Mouse (Mus musculus) c-Kit-positive CD71-positive TER-119-negative erythroid progenitor cells, embryonic 14.5 days (primary cell): Measurements from ENCODE around the gene Adamtsl1.

Experiments used
- DNase-seq: peaks from one replicate; pipeline ENCODE4 v3.0.0-alpha.2; 2013; ENCODE audit warnings: low read depth

Adamtsl1 gene

DNA sequence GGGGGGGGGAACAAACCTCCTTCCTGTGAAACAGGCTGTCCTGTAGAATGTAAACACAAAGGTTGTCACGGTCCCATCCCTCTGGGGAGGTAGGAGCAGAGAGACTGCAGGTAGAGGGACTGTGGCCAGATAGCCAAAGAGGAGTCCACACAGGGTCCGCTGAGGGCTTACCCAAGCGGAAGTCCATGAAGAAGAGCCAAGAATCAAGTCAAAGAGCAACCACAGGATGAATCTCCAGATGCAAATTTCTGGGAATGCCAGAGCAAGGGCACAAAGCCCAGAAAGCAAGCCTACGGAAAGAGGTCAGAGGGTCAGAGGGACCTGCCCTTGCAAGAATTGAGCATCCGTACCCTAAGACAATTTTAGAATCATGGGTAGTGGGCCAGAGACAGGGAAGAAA, 677.2 kb downstream of the Adamtsl1 start:
- DNase-seq, result no peak

DNA sequence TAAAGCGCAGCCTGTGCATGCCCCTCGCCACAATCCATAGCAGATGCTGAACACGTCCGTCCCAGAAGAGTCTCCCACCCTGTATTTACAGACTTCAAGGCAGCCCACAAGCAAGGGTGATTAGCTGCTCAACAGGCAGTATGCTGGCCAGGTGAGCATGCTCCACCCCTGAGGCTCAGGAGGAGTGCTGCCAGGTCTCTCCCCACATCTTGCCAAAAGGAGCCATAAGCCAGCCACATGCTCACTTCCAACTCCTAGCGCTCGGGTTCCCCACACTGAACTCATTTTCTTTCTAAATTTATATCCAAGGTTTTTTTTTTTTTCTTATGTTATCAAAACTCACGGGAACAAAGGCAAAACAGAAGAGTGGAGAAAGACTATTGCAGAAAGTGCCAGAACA, 687.8 kb downstream of the Adamtsl1 start:
- no peak for DNase-seq

DNA sequence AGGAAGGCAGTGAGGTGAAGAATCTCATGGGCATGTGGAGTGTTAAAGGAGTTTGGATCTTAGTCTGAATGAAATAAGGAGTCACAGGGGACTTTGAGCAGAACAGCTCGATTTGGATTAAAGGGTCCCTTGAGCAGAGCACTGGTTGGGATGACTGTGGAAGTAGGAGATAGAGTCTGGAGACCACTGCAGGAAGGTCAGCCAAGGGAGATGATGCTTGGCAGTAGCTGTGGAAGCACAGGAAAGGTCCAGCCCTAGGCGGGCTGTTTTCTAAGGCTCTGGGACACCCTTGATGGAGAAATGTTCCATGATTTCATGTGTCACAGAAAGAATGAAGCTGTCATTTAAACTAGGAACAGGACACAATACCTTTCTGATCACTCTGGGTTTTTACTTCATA, 689.3 kb downstream of the Adamtsl1 start:
- DNase-seq, result no peak

DNA sequence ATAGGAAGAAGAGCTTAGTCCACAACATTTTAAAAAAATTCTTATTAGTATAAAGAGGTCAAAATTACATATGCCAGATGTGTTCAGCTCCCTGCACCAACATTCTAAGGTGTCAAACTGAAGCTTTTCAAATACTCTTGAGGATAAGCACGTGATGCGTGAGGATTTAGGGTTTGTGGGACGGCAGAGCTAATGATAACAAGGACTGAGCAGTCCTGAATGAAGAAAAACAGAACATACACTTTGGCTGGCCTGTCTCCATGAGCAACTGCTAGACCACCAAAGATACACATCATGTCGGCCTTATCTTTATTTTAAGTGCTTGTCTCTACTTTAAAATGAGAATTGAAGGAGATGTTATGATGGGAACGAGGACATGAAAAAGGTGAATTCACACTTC, 710.9 kb downstream of the Adamtsl1 start:
- no peak for DNase-seq

DNA sequence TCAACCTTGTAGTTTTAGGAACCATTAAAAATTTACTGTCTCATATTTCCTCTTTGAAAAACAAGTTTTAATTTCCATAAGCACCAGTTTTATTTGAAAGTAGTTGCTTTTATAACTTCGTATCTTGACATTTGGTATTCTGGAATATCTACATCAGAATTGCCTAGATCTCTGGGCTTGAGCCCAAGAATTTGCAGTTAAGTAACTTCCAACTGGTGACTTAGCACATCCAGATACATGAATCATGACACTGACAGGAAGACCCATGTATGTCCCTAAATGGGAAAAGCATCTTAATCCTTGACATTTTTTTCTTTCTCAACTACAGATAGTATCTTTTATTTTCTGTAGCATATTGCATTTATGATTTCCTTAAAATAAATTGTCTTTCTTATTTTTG, 713.1 kb downstream of the Adamtsl1 start:
- no peak for DNase-seq

DNA sequence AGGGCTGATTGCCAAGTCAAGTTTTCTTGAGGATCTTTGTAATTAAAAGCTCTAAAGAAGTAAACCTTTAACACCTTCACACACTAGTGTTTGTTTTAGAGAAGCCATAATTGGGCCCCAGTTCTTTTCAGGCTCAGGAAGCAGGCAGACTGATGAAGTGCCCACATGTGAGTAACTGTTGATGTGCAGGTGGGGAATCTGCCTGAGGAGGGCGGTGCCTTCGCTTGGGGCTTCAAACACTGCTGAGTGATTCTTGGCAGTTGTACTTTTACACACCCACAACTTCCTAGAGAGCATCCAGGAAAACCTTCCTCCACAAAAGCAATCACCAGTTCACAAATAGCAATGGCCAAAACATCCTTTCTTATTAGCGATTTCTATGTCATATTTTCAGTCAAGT, 719.2 kb downstream of the Adamtsl1 start:
- DNase-seq, result no peak

DNA sequence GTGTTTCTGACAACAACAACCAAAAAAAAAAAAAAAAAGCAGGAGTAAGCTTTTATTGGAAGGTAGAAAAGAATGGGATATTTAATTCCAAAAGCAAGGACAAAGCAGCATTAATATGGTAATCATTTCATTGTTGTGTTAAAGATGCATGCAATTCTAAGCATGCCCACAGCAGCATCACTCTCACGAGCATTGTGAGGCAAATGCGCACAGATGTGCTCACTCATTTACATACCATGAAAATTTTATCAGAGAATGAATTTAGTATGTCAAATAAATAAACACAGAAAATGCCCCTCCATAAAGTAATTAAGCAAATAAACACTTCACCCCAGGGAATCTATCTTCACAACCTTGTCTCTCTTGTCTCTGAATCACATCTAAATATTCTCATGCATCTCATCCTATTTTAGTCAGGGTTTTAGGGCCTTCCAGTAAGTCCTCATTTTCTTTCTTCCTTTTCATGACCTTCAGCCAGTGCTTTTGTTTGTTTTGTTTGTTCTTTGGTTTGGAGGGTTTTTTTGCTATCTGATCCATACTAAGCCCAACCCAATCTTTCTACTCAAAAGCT, 728.0 kb downstream of the Adamtsl1 start:
- DNase-seq, result no peak

DNA sequence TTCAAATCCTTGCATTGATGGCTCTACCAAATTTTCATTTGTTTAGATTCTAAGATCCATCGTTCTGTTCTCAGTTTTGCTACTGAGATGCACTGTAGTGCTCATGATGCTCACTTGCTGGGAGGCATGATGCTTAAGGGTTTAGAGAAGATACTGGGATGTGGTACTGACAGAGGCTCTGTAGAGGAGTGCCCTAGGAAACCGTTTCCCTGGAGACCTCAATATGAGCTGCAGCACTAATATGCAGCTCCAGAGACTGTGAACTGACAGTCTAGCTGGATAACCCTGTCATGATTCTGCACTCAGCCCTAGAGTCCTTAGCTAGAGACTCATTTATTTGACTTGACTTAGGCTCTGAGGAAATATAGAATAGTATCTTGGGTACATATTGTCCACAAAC, 756.1 kb downstream of the Adamtsl1 start:
- DNase-seq, result no peak

DNA sequence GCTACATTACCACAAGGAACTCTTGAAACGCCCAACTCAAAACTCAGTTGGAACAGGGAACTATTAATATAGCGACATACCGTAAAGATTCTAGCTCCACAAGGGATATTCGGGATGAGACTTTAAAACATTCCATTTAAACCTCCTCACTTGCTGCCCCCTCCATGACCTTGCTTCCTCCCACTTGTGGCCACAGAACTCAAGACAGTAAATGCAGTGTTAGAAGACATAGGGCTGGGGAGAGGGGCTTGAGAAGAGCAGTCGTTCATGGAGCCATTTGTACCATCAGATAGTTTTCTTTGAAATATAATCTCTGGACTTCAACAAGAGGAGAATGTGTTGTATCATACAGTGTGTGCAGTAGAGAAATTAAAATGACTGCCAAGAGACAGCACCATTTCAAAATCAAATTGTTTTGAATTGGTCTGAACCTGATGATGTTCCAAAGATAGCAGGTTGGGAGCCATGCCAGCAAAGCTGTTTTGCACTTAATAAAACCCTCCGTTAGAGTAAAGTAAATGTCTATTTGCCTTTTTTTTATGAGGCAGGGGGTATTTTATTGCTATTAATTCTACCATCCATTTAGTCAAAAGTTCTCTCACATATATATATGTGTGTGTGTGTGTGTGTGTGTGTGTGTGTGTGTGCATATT, 759.9 kb downstream of the Adamtsl1 start:
- DNase-seq, result no peak

DNA sequence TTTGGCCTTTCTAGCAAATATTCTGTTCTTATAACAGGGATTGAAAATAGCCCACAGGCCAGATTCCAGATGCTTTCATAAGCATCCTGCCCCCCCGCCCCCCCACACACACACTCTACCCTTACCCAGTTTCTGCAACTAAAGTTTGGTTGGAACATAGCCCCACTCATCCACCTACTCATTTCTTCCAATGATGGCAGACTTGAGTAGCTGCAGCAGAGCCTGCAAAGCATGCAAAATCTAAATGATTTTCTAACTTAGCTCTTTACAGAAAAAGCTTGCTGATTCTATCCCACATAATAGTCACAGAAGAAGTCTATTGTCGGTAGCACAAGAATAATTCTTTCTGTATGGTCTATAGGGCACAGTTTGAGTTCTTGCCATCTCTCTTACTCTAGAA, 760.7 kb downstream of the Adamtsl1 start:
- DNase-seq, result no peak

DNA sequence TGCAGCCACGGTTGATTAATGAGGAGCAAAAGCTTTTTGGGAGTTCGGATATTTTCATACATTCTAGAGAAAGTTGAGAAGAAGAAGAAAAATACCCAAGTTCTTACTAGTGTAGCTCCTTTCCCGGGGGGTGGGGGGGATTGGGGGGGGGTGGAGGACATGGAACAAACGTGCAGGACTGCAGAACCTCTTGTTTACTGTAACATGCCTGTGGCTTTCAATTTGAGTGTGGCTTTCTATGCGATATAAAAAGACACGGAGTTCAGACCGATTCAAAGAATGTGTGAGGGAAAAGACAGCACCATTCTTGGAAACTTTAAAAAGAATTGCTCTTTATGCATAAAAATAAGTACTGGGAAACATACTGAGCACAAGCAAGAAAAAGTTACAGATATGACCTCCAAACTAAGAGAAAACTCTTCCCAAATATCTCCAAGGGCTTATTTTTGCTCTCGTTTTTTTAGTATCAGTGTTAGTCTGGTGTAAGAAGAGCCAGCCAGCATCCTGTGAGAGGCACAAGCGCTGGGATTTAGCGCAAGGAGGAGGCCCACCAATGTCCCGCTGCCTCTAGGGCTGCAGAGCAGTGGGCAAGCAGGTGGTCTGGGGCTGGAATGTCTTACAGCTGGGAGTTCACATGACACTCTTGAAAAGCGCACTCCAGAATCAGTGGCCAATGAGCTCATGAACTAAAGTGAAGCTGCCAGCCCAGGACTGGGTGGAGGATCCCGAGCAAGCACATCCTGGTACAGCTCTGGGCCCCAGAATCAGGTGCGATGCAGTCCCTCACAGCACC, 762.2 kb downstream of the Adamtsl1 start:
- no peak for DNase-seq

DNA sequence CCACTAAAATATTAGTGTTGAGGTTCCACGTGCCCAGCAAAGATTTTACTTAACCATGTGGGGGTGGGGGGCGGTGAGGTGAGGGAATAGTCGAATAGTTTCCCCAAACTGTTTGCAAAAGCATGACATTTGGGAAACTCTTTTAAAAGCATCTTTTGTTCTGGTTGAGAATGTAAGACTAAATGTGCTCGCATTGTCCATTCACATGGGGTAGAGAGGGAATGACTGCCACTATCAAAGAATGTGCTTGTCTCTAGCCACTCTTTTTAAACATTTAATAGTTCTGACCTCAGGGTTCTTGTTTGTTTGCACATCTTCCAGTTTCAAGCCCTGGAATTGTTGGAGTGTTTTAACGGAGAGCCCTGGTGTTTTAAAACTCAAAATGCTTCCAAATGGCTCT, 764.6 kb downstream of the Adamtsl1 start:
- DNase-seq, result no peak

DNA sequence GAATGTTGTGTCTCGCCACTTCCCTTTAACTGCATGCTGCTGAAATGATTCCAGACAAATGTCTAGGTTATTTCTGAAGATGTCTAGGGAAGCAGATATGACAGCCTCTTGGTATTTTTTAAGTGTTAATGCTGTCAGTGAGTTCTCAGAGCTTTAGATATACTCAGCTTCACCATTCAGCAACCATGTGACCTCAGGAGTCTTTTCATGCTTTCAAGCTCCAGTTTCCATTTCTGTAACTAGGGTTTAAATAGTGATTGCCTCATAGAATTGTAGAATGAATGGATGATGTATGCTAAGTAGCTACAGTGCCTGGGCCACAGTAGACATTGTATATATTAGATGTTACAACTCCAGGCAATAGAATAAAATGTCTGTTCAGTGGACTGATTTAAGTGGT, 772.6 kb downstream of the Adamtsl1 start:
- no peak for DNase-seq

DNA sequence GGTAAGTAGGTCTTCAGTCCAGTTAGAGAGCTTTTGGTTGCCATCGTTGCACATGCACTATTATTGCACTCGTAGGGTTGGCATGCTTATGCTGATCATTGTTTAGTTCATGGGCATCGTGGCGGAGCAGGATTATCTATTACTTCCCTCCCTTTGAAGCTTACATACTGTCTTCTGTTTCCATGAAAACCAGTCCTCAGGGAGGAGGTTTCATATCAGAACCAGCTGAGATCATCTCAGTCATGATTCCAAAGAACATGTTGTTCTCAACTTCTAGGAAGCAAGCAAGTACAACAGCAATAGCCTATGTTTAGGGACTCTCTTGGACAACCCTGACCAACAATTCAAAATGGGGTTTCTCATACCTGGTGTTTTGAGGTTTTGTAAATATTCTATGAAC, 774.3 kb downstream of the Adamtsl1 start:
- DNase-seq, result no peak

DNA sequence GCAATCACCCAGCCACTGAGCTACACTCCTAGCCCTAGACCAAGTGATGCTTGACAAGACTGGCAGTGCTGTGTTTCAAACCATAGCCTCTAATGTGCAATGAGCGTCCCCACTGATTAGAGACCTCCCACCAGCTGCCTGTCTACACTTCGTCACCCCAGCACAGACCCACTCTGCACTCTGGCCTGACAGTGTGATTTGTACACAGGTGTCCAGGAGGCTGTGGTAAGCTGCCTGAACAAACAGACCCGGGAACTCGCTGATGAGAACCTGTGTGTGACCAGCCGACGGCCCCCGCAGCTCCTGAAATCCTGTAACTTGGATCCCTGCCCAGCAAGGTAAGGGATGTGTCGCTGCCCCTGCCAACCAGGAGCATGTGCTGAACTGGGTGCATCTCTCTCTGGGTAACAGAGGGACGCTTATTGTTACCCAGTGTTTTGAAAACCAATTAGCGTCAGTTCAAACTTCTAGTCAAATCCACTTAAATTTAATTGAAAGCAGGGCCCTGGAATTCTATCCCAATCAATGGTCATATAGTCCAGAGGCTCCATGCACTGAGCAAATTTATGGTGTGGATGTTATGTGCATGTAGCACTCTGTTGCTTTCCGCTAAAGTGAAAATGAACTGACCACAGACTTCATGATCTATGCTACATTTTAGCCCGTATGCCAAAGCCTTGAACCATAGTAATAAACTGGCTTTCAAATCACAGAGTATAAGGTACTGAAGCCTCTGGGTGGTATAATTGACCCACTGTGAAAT, 775.7 kb downstream of the Adamtsl1 start:
- DNase-seq, result no peak

DNA sequence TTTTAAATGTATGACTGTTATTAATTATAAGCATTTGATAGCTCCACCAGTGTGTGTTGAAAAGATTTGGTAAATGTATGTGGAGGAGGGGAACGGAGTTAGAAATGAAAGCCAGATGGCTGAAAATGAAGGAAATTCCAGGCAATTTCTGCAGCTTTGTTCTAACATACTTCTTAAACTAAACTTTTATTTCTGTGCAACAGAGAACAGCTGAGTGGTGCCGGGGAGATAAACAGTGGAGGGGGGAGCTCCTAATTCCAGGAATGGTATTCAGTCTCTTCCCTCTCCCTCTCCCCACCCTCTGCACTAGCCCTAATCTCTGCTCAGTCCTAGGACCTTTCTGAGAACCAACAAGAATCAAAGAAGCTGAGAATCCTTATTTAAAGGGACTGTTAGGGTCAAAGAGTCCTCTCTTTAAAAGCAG, 780.9 kb downstream of the Adamtsl1 start:
- no peak for DNase-seq

DNA sequence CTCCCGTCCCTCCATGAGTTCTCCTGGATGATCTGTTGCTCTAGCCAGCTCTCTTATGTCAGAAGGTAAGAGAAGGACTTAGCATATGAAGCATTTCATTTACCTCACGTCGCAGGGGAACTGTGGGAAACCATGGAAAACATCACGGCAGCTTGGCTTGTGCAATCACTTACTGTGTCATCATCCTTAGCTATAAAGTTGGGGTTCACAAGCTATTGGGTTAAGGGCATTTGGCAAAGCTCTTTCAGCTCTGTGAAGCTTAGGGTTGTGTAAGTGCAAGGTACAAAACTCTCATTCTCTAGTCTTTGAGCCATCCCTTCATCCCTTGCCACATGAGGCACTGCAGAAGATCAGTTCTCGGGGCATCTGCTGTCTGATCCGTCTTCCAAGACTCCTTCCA, 787.5 kb downstream of the Adamtsl1 start:
- no peak for DNase-seq

DNA sequence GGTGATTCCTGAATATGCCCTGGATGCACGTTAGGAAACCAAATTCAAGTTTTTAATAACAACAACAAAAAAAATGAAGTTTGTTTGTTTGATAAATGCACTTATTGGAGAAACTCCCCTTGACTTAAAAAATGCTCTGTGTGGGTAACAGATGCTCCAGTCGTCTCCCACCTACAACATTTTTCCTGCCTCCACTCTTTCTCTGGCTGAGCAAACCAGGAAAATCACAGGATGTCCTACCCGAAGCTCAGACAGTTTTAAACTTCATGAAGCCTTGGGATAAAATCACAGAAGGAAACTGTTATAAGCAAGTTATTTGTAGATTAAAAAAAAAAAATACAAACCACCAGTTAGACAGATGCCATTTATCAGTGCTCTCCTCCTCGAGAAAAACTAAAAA, 788.1 kb downstream of the Adamtsl1 start:
- no peak for DNase-seq

DNA sequence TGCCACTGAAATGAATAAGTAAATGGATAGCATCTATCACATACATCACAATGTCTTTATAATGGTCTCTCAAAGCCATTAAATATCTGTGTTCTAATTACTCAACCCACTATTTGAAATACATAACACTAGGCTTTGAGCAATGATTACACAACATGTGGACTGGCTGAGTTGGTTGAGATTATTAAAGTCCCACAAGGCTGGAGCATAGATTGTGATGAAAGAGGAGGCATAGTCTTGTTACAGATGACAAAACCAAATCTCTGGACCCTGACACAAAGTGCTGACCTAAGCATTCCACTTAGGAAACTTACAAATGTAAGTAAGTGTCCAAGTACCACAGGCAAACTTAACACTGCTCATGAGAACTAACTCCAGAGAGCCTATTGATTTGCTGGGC, 792.8 kb downstream of the Adamtsl1 start:
- no peak for DNase-seq

DNA sequence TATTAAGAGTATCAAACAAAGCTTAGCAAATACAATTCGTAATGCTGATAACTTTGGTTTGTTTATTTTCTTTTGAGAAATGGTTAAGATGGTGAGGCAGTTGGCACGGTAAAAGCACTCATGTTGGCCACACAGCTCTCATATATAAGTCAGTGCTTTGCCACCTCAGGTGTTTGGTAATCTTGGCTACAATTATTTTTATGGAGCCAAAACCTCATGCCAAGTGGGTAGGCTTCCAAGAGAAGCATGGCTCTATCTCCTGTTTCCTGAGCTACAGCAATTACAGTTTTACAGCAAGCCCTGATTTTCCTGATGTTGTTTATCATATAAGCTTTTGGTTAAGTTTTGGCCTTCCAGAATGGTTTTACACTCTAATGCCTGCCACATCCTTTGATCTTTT, 795.2 kb downstream of the Adamtsl1 start:
- DNase-seq, result no peak

DNA sequence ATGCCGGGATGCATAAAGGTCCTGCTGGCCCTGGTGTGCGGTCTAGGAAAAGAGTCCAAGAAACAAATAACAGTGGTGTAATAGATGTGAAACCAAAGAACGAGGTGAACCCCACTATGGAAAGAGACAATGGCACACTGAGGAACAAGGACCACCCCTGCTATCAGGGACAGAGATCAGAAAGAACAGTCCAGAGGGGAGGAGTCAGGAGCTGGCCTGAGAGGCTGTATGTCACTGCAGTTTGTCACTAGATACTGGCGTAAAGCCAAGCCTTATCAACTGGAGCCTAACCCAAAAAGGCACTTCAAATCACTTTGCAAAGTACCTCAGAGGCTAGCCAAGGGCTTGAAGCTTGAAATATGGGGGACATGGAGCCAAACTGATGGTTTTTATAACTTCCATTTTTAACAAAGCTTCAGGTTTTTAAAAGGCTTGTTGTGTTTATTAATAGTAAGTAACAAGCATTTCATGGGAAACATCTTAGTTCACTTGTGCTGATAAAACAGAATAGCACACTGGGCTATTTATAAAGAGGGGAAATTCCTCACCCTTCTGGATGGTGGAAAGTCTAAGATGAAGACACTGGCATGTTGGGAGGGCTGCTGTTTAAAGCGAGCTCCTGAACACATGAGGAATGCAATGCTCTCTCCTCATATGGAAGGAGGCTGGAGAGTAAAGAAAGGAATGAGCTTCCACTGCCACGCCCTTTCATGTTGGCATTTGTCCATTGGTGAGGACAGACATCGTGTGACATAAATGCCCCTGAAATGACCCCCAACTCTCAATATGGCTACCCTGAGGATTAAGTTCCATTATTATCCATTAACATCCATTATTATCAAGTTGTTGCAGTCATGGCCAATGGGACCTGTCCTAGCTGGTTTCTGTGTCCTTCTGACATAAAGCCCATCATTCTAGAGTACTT, 797.1 kb downstream of the Adamtsl1 start:
- DNase-seq, result no peak

DNA sequence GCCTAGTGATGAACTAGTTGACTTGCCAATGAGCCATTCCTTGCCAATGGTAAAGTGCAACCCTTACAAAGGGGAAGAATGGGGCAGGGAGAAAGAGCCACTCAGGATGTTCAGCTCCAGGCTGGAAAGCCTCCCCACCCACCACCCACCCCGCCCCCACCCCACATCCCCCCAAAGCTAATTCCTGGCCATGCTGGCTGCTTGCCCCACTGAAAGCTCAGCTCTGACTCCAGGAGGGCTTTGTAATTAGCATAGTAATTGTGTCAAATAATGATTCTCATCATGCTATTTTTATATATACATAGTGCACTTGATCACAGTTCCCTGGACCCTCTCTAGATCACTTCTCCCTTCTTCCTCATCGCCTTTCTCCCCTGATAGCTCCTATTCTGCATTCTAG, 798.4 kb downstream of the Adamtsl1 start:
- DNase-seq, result no peak
